Mouse (Mus musculus) spleen, postnatal 36 days (tissue): ENCODE data around the gene Ankk1.

Source experiments
- DNase-seq, 2 experiments: peaks; one replicate each; pipeline ENCODE4 v3.0.0; 2022; ENCODE audit warnings: low spot score in 2 of 2, mixed read lengths in 1 of 2

Gene Ankk1

GRCm38 (mm10) chr9:49426921-49427320 is at the start of gene Ankk1:
Gene Ankk1, minus strand, starts transcription at chr9:49427021.
- no peak for DNase-seq

- no peak for DNase-seq
Observed at GRCm38 (mm10) chr9:49472126-49472525, 45.3 kb upstream of the Ankk1 start.

- no peak for DNase-seq
Observed at GRCm38 (mm10) chr9:49470946-49471345, 44.1 kb upstream of the Ankk1 start.

- no peak for DNase-seq
Observed at GRCm38 (mm10) chr9:49470006-49470405, 43.2 kb upstream of the Ankk1 start.

- DNase-seq = no peak
Observed at GRCm38 (mm10) chr9:49456136-49456535, 29.3 kb upstream of the Ankk1 start.

GRCm38 (mm10) chr9:49452396-49452795 is 25.6 kb upstream of the Ankk1 start:
- no peak for DNase-seq

GRCm38 (mm10) chr9:49450491-49450890 is 23.7 kb upstream of the Ankk1 start:
- no peak for DNase-seq

- DNase-seq = no peak
Observed at GRCm38 (mm10) chr9:49442621-49443020, 15.8 kb upstream of the Ankk1 start.

GRCm38 (mm10) chr9:49427478-49427877 is 657 bp upstream of the Ankk1 start:
- DNase-seq = no peak

GRCm38 (mm10) chr9:49425585-49425984 is 1.2 kb downstream of the Ankk1 start:
- no peak for DNase-seq

GRCm38 (mm10) chr9:49423866-49424265 is 3.0 kb downstream of the Ankk1 start:
- no peak for DNase-seq

- no peak for DNase-seq
Observed at GRCm38 (mm10) chr9:49410621-49411020, 16.2 kb downstream of the Ankk1 start.

GRCm38 (mm10) chr9:49407028-49407427 is 19.8 kb downstream of the Ankk1 start:
- DNase-seq = no peak

- no peak for DNase-seq
Observed at GRCm38 (mm10) chr9:49403711-49404110, 23.1 kb downstream of the Ankk1 start.

GRCm38 (mm10) chr9:49396006-49396405 is 30.8 kb downstream of the Ankk1 start:
- no peak for DNase-seq

GRCm38 (mm10) chr9:49392242-49392641 is 34.6 kb downstream of the Ankk1 start:
- DNase-seq = no peak

- DNase-seq = no peak
Observed at GRCm38 (mm10) chr9:49386119-49386518, 40.7 kb downstream of the Ankk1 start.

- DNase-seq = no peak
Observed at GRCm38 (mm10) chr9:49385301-49385700, 41.5 kb downstream of the Ankk1 start.

GRCm38 (mm10) chr9:49384855-49385254 is 42.0 kb downstream of the Ankk1 start:
- no peak for DNase-seq

GRCm38 (mm10) chr9:49384041-49384440 is 42.8 kb downstream of the Ankk1 start:
- no peak for DNase-seq

GRCm38 (mm10) chr9:49379962-49380361 is 46.9 kb downstream of the Ankk1 start:
- no peak for DNase-seq

- no peak for DNase-seq
Observed at GRCm38 (mm10) chr9:49373946-49374345, 52.9 kb downstream of the Ankk1 start.

- DNase-seq = no peak
Observed at GRCm38 (mm10) chr9:49365763-49366162, 61.1 kb downstream of the Ankk1 start.
